Mouse (Mus musculus): Measurements from ENCODE around the gene Nedd4. TPM values are rescaled to one million over a fixed set of nuclear protein-coding genes. Genes with fewer than 3 reads are reported as not detected.
"Not testable (repeated sequence)": the region's sequence is repeated elsewhere in the genome, so short reads cannot be mapped to it uniquely, and the experiment has no call there.

Gene Nedd4
- total RNA-seq, 2 experiments from 2014 or later = 288 to 318 TPM

GRCm38 (mm10) chr9:72649781-72650180 lies 12.4 kb upstream of the Nedd4 start:
- DNase-seq (ENCODE audit: low spot score in 2 of 2) = no peak

GRCm38 (mm10) chr9:72652961-72653360 lies 9.2 kb upstream of the Nedd4 start:
- DNase-seq (ENCODE audit: low spot score in 2 of 2) = no peak

- DNase-seq (ENCODE audit: low spot score in 2 of 2) = no peak
Observed at GRCm38 (mm10) chr9:72653533-72653932, 8.6 kb upstream of the Nedd4 start.

DNA sequence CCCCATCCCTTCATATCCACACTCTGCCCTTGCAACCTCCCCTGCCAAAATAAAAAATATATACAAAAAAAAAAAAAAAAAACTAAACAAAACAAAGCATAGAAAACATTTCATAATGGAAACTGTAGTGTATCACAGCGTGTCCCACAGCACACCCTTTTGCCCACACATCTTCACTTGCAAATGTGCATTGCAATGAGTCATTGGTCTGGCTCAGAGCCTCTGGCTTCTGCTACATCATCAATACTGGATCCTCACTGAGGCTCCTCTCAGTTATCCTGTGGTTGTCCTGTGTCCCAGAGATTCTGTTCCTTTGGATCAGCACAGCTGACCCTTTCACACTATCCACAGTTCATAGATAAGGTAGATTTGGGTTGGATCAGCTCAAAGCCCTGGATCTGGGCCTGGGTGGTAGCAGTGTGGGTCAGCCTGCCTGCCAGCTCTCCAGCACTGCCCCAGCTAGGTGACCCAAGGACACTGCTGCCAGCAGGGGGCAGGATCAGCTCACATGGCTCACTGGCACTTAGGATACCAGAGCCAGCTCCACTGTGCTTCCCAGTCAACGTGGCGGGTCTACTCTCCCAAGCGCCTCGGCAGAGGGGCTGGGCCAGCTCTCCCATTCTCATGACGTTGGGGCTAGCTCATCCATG lies 7.4 kb upstream of the Nedd4 start:
- peak; percentile 29 to 38 for DNase-seq (ENCODE audit: low spot score in 2 of 2)

DNA sequence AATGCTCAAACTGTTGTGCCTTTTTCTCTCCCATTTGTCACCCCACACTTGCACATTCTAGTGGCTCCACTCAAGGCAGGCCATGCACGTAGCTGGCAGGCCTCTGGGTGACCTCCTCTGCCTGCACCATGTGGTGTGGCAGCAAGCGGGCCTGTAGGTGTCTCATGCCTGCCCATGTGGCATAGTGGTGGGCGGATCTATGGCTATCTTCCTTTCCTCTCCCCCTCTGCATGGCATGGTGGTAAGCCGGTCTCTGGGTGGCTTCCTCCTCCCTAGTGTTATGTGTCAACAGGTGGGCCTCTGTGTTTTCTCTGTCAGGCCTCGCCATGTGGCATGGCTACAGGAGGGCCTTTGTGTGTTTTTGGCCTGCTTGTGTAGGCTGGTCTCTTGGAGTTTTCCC lies 6.5 kb upstream of the Nedd4 start:
- DNase-seq (ENCODE audit: low spot score in 2 of 2) = no peak

DNA sequence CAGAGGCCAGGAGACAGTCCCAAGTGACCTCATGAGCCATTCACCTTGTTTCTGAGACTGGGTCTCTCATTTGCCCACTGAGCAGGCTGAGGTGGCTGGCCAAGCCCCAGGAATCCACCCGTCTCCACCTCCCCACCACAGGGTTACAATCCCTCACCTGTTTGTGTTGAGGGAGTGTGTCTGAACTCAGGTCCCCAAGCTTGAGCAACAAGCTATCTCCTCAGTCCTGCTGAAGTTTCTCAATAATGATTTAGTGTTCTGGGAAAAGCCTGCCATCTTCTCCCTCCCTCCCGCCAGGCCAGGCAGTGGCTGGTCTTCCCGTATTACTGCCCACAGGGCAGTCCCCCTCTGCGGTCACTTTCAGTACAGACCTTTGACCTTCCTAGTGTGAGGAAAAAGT lies 5.7 kb upstream of the Nedd4 start:
- no peak for DNase-seq (ENCODE audit: low spot score in 2 of 2)

DNA sequence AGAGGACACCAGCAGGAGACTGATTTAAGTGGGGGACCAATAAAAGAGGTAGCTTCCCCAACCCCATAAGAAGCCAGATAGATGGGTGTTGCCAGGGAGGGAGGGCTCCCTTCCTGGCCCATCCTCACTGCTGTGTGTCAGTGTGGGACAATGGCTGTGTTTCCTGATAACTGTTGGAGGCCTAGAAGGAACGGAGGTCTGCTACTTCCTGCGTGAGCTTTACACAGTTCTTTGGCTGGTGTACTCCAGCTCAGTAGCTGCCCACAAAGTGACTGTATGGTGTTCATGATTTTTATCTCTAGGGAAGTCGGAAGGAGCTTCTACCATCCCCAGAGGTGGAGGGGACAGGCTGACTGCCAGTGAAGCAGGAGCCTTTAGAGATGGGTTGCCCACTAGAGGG lies 5.2 kb upstream of the Nedd4 start:
- DNase-seq (ENCODE audit: low spot score in 2 of 2) = no peak

- no peak for DNase-seq (ENCODE audit: low spot score in 2 of 2)
Observed at GRCm38 (mm10) chr9:72657694-72658093, 4.5 kb upstream of the Nedd4 start.

- DNase-seq (ENCODE audit: low spot score in 2 of 2) = no peak
Observed at GRCm38 (mm10) chr9:72660139-72660538, 2.0 kb upstream of the Nedd4 start.

- no peak for DNase-seq (ENCODE audit: low spot score in 2 of 2)
Observed at GRCm38 (mm10) chr9:72660911-72661310, 1.2 kb upstream of the Nedd4 start.

GRCm38 (mm10) chr9:72661561-72661894 lies 618 bp upstream of the Nedd4 start:
- no peak for DNase-seq (ENCODE audit: low spot score in 2 of 2)

DNA sequence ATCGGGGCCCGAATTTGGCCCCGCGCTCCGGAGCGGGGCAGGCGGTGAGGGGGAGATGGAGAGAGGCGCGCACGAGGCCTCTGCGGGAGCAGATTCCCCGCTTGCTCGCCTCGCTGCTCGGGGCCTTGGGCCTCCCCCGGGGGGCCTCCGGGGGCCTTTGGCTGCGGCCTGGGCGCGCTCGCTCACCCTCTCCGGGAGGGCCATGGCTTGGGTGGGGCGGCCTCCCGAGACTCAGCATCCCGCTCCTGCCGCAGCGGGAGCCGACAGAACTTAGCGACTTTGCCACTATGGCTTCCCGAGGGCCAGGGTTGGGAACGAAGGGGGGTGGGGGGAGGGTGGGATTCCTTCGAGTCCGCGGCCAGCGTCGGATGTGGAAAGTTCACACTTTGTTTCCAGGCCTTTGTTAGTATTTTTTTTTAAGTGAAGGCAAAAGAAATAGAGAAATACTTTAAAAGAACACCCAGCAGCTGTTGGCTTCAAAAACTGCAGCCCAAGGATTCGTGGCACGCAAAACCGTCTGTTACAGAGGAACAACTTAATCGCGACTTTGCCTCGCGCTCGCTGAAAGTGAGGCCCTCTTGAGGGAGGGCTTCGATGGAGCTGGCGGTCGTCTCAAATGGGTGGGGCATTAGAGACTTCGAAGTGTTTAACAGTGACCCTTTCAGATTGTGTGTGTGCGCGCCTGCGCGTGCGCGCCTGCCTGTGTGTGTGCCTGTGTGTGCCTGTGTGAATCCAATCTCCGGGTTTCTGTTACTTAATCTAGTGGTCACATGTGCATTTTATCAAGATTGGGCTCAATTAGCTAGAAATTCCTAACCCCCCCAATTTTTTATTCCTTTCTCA lies 766 bp downstream of the Nedd4 start:
- DNase-seq (ENCODE audit: low spot score in 2 of 2) = peak; percentile 73 to 78

- DNase-seq (ENCODE audit: low spot score in 2 of 2) = no peak
Observed at GRCm38 (mm10) chr9:72663534-72663918, 1.4 kb downstream of the Nedd4 start.

DNA sequence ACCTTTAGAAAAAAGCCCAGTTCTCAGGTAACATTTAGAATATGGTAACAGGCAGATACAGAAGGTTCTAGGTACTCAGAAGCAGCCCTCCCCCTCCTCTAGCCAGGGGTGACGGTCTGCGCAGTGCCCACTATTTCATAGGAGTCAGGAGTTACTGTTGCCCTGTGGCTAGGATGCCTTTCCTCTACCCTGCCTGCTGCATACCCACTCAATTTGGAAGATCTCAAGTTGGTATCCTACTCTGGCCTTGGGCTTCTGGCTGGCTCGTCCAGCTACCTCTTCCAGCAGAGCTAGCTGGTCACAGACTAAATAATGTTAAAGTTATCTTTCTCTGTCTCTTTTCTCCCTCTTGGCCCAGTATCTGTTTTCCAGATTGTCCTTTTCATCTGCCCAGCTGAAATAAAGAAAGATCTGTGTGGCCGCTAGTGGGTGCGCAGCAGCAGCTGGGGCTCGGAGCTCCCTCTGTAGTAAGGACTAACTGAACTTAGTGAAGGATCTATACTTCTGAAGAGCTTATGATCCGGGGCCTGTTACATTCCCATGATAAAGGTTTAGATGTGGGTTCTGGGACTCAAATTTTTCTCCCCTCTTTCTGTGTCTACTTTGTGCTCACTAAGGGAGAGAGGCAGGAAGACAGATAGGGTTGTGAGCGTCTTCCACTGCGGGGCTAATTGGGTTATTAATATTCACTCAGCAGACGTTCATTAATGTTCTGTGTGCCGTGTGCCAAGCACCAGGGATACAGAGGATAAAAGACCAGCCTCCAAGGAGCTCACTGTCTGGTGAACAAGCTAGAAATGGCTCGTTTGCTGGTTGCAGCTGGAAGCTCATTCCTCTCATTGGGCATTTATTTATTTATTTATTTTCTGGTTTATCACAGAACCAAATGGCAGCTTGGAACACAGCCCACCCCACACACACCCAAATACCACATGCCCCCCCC lies 2.5 kb downstream of the Nedd4 start:
- peak; percentile 31 to 49 for DNase-seq (ENCODE audit: low spot score in 2 of 2)

- no peak for DNase-seq (ENCODE audit: low spot score in 2 of 2)
Observed at GRCm38 (mm10) chr9:72665517-72665916, 3.4 kb downstream of the Nedd4 start.

DNA sequence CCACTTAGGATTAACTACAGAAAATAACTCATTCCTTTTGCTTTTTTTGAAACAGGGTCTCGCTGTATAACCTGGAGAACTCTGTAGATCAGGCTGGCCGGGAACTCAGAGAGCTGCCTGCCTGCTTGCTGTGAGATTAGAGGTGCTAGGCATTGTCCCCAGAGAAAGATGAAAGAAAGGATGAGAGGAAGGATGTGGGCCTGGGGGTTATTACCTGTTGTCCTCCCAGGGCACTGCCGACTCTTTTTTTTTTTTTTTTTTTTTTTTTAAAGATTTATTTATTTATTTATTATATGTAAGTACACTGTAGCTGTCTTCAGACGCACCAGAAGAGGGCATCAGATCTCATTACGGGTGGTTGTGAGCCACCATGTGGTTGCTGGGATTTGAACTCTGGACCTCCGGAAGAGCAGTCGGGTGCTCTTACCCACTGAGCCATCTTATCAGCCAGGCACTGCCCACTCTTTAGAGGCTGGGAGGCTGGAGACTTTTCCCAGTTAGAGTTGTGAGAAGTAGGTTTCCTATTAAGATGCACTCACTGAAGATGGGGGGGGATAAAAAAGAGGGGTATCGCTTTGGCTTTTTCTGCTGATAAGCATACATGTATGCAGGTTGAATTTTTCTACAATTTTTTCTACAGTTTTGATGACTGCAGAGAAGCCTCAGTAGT lies 4.3 kb downstream of the Nedd4 start:
- not testable (repeated sequence) for DNase-seq (ENCODE audit: low spot score in 2 of 2)

DNA sequence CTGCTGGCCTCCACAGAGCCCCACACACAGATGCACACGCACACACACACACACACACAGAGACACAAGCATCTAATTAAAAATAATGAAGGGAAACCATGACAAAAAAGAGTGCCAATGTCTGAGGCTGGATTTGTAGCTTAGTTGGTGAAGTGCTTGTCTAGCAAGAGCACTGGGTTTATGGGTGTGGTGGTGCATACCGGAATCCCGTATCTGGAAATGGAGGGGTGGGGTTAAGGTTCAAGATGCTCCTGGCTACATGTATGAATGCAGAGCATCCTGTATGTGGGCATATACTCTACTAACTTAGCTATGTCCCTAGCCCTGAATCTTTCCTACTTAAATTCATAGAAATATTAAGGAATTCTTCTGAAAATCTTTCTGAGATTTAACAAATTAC lies 5.0 kb downstream of the Nedd4 start:
- DNase-seq (ENCODE audit: low spot score in 2 of 2) = no peak

- no peak for DNase-seq (ENCODE audit: low spot score in 2 of 2)
Observed at GRCm38 (mm10) chr9:72669383-72669782, 7.2 kb downstream of the Nedd4 start.

- peak; percentile 70 to 89 for DNase-seq (ENCODE audit: low spot score in 2 of 2)
Observed at GRCm38 (mm10) chr9:72672361-72672760, 10.2 kb downstream of the Nedd4 start.

- DNase-seq (ENCODE audit: low spot score in 2 of 2) = peak in 1 of 2 experiments; percentile 46
Observed at GRCm38 (mm10) chr9:72674957-72675744, 13.0 kb downstream of the Nedd4 start.

All from layer of hippocampus, postnatal 14 days (tissue).